Mouse (Mus musculus) G1E (cell line): ENCODE measurements at regions not wholly inside any gene's neighbourhood (a gene's known extent, or its start where the extent isn't known, plus 50 kb on each side); places are given as distances from the start of the nearest gene placed in this dataset.
"Not testable (repeated sequence)": the region's sequence is repeated elsewhere in the genome, so short reads cannot be mapped to it uniquely, and the experiment has no call there.

Experiments used
- CTCF ChIP-seq: IDR thresholded peaks from 2 replicates; pipeline ENCODE4 v1.5.1; 2012; ENCODE audit warnings: low read depth, low read length, inconsistent platforms, mixed read lengths
- GATA1 ChIP-seq: IDR thresholded peaks from 2 replicates; pipeline ENCODE4 v1.6.1; 2012; ENCODE audit warnings: borderline replicate concordance, low read length, inconsistent platforms, mixed read lengths
- POLR2AphosphoS5 ChIP-seq: IDR thresholded peaks from 2 replicates; pipeline ENCODE4 v1.6.1; 2012; ENCODE audit warnings: low read depth, low read length, inconsistent platforms; ENCODE audit not compliant: insufficient replicate concordance
- TAL1 ChIP-seq: conservative IDR thresholded peaks from 2 replicates; pipeline ENCODE4 v1.6.1; 2012; ENCODE audit warnings: low read depth, low read length, inconsistent platforms, mixed read lengths

DNA sequence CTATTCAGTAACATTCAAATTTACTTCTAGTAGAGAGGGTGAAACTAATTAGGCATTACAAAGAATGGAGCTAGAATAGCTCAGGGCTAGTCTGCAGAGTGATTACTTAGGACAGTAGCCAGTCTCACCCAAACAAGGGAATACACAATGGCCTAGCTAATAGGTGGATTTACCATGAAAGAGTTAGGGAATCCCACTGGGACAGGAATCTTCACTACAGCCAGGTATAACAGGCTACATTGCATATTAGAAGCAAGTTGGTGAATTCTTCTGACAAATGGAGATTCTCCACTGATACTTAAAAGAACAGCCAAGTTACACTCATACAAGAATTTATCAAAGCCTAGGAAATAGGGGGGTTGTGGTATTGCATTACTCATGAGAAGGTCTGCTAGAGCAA lies 670.2 kb upstream of the Chrm3 start:
- not testable (repeated sequence) for TF ChIP-seq CTCF, GATA1, POLR2AphosphoS5, TAL1
